ENCODE assay signal across 15 mouse cellular contexts in the genomic region with DNA sequence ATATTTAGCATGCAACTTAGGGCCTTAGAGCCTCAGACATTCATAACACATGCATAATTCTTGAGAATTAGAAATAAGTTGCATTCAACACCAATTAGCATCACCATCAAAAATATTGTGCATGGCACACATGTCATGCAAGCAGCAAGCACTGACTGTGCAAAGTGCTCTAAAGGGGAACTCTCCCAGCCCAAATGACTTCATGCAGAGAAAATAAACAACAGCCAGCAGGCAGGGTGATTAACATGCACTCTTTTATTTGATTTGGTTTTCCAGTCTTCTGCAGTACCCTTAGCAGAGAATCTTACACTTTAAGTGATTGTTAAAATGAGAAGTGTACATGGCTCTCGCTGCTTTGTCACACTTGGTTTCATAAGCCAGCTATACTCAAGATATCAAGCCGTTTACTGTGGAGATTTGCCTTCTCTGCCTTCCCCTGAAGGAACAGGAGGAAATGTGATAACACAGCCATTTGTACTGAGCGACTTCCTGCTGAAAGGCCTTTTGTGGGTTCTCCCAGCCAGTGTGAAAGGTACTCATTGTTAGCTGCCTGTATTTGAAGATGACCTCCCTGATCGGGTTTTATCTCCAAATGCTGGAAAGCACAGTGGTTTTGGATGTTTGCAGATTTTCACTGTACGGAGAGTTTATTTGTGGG.
DNase-seq lines count a peak whose midpoint lies in the region; ATAC-seq lines count a peak whose summit lies in the region.
"Had no signal": no experiment of that assay in that cellular context is flagged by ENCODE, and none has a peak within 500 bp of the region (broad histone marks: within the 10 kb centered on the region; RNA-seq: fewer than 3 reads in every experiment).

No protein-coding gene starts in this region.

- WGBS in embryonic facial prominence, embryonic 11.5 days = 19% methylated on average over 5 of the region's 5 CpGs
- 21% methylated on average over 5 of the region's 5 CpGs for WGBS in embryonic facial prominence, embryonic 10.5 days
- 38% methylated on average over 5 of the region's 5 CpGs for WGBS in midbrain, embryonic 16.5 days
- 39% methylated on average over 5 of the region's 5 CpGs for WGBS in midbrain, embryonic 10.5 days
- 34% methylated on average over 5 of the region's 5 CpGs for WGBS in hindbrain, embryonic 14.5 days

- no peaks in the 10 kb centered on the region for H3K4me1 ChIP-seq in embryonic facial prominence, embryonic 11.5 days (ENCODE audit: control insufficient read depth, insufficient read depth, low read length)
- H3K4me1 ChIP-seq in embryonic facial prominence, embryonic 10.5 days = peaks cover 8% of the 10 kb centered on the region; the same call in 1 of the 2 replicates
- H3K4me1 ChIP-seq in midbrain, embryonic 16.5 days (ENCODE audit: control insufficient read depth, insufficient read depth, low read length) = 0 out of 2 replicates have a peak, but pooled peaks cover 2% of the 10 kb centered on the region
- no peaks in the 10 kb centered on the region for H3K4me1 ChIP-seq in midbrain, embryonic 10.5 days
- H3K4me1 ChIP-seq in hindbrain, embryonic 14.5 days (replicated peaks; ENCODE audit: control insufficient read depth, insufficient read depth, low read length) = no peaks in the 10 kb centered on the region
- H3K4me1 ChIP-seq: limb, embryonic 13.5 days had no signal

- H3K4me2 ChIP-seq in embryonic facial prominence, embryonic 11.5 days (ENCODE audit: low read depth, low read length) = no peak overlapping the region
- H3K4me2 ChIP-seq in midbrain, embryonic 16.5 days (ENCODE audit: low read length) = no peak overlapping the region
- H3K4me2 ChIP-seq in hindbrain, embryonic 14.5 days (replicated peaks) = no peak overlapping the region
- H3K4me2 ChIP-seq: limb, embryonic 13.5 days had no signal

- H3K9ac ChIP-seq in embryonic facial prominence, embryonic 11.5 days (replicated peaks; ENCODE audit: low read length) = no peak overlapping the region
- no peak overlapping the region for H3K9ac ChIP-seq in midbrain, embryonic 16.5 days (ENCODE audit: low read depth, low read length)
- no peak overlapping the region for H3K9ac ChIP-seq in hindbrain, embryonic 14.5 days
- H3K9ac ChIP-seq: limb, embryonic 13.5 days had no signal

- H3K27ac ChIP-seq in embryonic facial prominence, embryonic 11.5 days (replicated peaks; ENCODE audit: low read depth, low read length) = no peak overlapping the region
- no peak overlapping the region for H3K27ac ChIP-seq in embryonic facial prominence, embryonic 10.5 days (replicated peaks)
- H3K27ac ChIP-seq in midbrain, embryonic 16.5 days (ENCODE audit: low read length) = 0 out of 2 replicates have a peak overlapping the region, but pooled peaks have one; percentile 33
- no peak overlapping the region for H3K27ac ChIP-seq in midbrain, embryonic 10.5 days (replicated peaks)
- no peak overlapping the region for H3K27ac ChIP-seq in hindbrain, embryonic 14.5 days
- H3K27ac ChIP-seq: heart, adult 2 months; limb, embryonic 13.5 days had no signal

- no peaks in the 10 kb centered on the region for H3K27me3 ChIP-seq in embryonic facial prominence, embryonic 11.5 days (ENCODE audit: control insufficient read depth, insufficient read depth, low read length)
- no peaks in the 10 kb centered on the region for H3K27me3 ChIP-seq in embryonic facial prominence, embryonic 10.5 days (replicated peaks; ENCODE audit: low read depth, poor library complexity, severe bottlenecking)
- no peaks in the 10 kb centered on the region for H3K27me3 ChIP-seq in midbrain, embryonic 16.5 days (ENCODE audit: control insufficient read depth, insufficient read depth, low read depth, low read length)
- no peaks in the 10 kb centered on the region for H3K27me3 ChIP-seq in midbrain, embryonic 10.5 days (ENCODE audit: low read depth, poor library complexity, severe bottlenecking)
- no peaks in the 10 kb centered on the region for H3K27me3 ChIP-seq in hindbrain, embryonic 14.5 days (ENCODE audit: control insufficient read depth, insufficient read depth, low read length)
- H3K27me3 ChIP-seq: limb, embryonic 13.5 days had no signal

- peak; percentile 27 for DNase-seq in embryonic facial prominence, embryonic 11.5 days (ENCODE audit: low spot score)
- no peak for DNase-seq in embryonic facial prominence, embryonic 10.5 days (ENCODE audit: low spot score)
- DNase-seq in midbrain, embryonic 10.5 days (ENCODE audit: low spot score) = no peak
- no peak for DNase-seq in hindbrain, embryonic 14.5 days (ENCODE audit: low spot score)
- peak; percentile 37 for DNase-seq in retina, embryonic 14.5 days (ENCODE audit: low spot score)
- DNase-seq in left cerebral cortex, adult 11 months (ENCODE audit: low spot score) = no peak
- no peak for DNase-seq in gastrocnemius, postnatal 4 days (ENCODE audit: low spot score in 2 of 2)
- DNase-seq: adrenal gland, postnatal 14 days; heart, adult 2 months; kidney, adult 9 months; lung, adult 18-20 months; lung, postnatal 4 days; spleen, adult 18-20 months had no signal

- ATAC-seq in embryonic facial prominence, embryonic 11.5 days (replicated peaks; ENCODE audit: insufficient number of reproducible peaks, low FRiP score, low TSS enrichment, low read depth) = no peak
- peak; percentile 71 for ATAC-seq in midbrain, embryonic 16.5 days
- ATAC-seq in hindbrain, embryonic 14.5 days (ENCODE audit: low FRiP score) = peak; percentile 62; the same call in 1 of the 2 replicates

- no peaks in the 10 kb centered on the region for H3K36me3 ChIP-seq in embryonic facial prominence, embryonic 11.5 days (replicated peaks; ENCODE audit: control insufficient read depth, insufficient read depth, low read depth, low read length)
- H3K36me3 ChIP-seq in embryonic facial prominence, embryonic 10.5 days (replicated peaks) = no peaks in the 10 kb centered on the region
- no peaks in the 10 kb centered on the region for H3K36me3 ChIP-seq in midbrain, embryonic 16.5 days (ENCODE audit: control insufficient read depth, insufficient read depth, low read length)
- no peaks in the 10 kb centered on the region for H3K36me3 ChIP-seq in midbrain, embryonic 10.5 days
- H3K36me3 ChIP-seq in hindbrain, embryonic 14.5 days (replicated peaks; ENCODE audit: control insufficient read depth, insufficient read depth) = no peaks in the 10 kb centered on the region
- H3K36me3 ChIP-seq: limb, embryonic 13.5 days had no signal

- H3K4me3 ChIP-seq in embryonic facial prominence, embryonic 11.5 days (ENCODE audit: low read depth, low read length) = no peak overlapping the region
- H3K4me3 ChIP-seq in embryonic facial prominence, embryonic 10.5 days = no peak overlapping the region
- no peak overlapping the region for H3K4me3 ChIP-seq in midbrain, embryonic 16.5 days (ENCODE audit: low read depth, low read length)
- H3K4me3 ChIP-seq in midbrain, embryonic 10.5 days = no peak overlapping the region
- no peak overlapping the region for H3K4me3 ChIP-seq in hindbrain, embryonic 14.5 days (replicated peaks; ENCODE audit: low read length)
- H3K4me3 ChIP-seq: heart, adult 2 months; limb, embryonic 13.5 days had no signal

- H3K9me3 ChIP-seq in embryonic facial prominence, embryonic 11.5 days (replicated peaks; ENCODE audit: control insufficient read depth, low read length) = no peaks in the 10 kb centered on the region
- no peaks in the 10 kb centered on the region for H3K9me3 ChIP-seq in embryonic facial prominence, embryonic 10.5 days
- H3K9me3 ChIP-seq in midbrain, embryonic 16.5 days (replicated peaks; ENCODE audit: control insufficient read depth, low read length, poor library complexity, severe bottlenecking) = no peaks in the 10 kb centered on the region
- no peaks in the 10 kb centered on the region for H3K9me3 ChIP-seq in midbrain, embryonic 10.5 days (replicated peaks)
- no peaks in the 10 kb centered on the region for H3K9me3 ChIP-seq in hindbrain, embryonic 14.5 days (ENCODE audit: control insufficient read depth, low read length)
- H3K9me3 ChIP-seq: limb, embryonic 13.5 days had no signal

Comparison
In these comparisons a context has a peak if more than half of its experiments do, and no peak if none do; other contexts are left out.
1. DNase-seq: peak in embryonic facial prominence, embryonic 11.5 days (single experiment) and retina, embryonic 14.5 days (single experiment); none in embryonic facial prominence, embryonic 10.5 days (single experiment), midbrain, embryonic 10.5 days (single experiment), hindbrain, embryonic 14.5 days (single experiment), left cerebral cortex, adult 11 months (single experiment) and gastrocnemius, postnatal 4 days (0 of 2).